In the genomic region with DNA sequence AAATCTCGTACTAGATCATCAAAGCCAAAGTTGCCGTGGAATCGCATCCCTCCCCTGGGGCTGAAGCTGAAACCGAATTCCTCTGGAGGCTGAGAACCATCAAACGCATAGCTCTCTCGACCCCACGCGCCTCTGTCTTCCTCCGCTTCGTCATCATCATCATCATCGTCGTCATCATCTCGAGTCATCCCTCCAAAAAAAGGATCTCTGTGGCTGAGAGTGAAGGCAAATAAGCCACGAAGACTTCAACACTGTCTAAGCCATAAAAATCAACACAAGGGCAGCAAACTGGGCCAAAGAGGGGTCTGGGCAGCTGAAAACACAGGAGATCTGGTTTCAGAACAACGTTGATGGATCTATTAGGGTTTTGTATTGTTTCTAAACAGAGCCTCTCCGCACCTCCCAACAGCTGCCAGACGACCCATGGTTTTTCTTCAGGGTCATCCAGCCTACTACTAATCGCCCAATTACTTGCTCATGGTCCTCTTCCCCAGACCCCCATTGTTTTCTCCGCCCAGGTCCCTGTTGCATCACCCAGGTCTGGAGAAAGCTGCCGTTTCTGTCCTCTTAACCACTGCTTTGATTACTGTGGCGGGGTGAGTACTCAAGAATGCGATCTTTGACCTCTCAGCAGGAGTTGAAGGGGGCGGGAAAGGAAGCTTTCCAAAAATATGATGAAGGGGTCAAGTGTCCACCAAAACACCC, we compare ENCODE assay signal across 8 mouse cellular contexts. TPM values are rescaled to one million over a fixed set of nuclear protein-coding genes. Genes with fewer than 3 reads are reported as not detected.
A peak's percentile ranks its signal among the peaks of the same experiment; 100 is the strongest.
DNase-seq lines count a peak whose midpoint lies in the region; ATAC-seq lines count a peak whose summit lies in the region.

No protein-coding gene starts in this region.

- no peaks in the 10 kb centered on the region for H3K27me3 ChIP-seq in heart, embryonic 11.5 days (ENCODE audit: control insufficient read depth, insufficient read depth, low read length)
- no peaks in the 10 kb centered on the region for H3K27me3 ChIP-seq in embryonic facial prominence, embryonic 13.5 days
- H3K27me3 ChIP-seq in hindbrain, embryonic 14.5 days (ENCODE audit: control insufficient read depth, insufficient read depth, low read length): no peaks in the 10 kb centered on the region
- no peaks in the 10 kb centered on the region for H3K27me3 ChIP-seq in limb, embryonic 10.5 days (ENCODE audit: low read depth, poor library complexity, severe bottlenecking)
- no peaks in the 10 kb centered on the region for H3K27me3 ChIP-seq in midbrain, embryonic 14.5 days (ENCODE audit: control insufficient read depth, insufficient read depth, low read length)

- H3K9me3 ChIP-seq in heart, embryonic 11.5 days (replicated peaks; ENCODE audit: control insufficient read depth, low read length): no peaks in the 10 kb centered on the region
- H3K9me3 ChIP-seq in embryonic facial prominence, embryonic 13.5 days: no peaks in the 10 kb centered on the region
- no peaks in the 10 kb centered on the region for H3K9me3 ChIP-seq in hindbrain, embryonic 14.5 days (ENCODE audit: control insufficient read depth, low read length)
- H3K9me3 ChIP-seq in limb, embryonic 10.5 days (replicated peaks): no peaks in the 10 kb centered on the region
- H3K9me3 ChIP-seq in midbrain, embryonic 14.5 days (ENCODE audit: control insufficient read depth, low read length): no peaks in the 10 kb centered on the region

- H3K4me2 ChIP-seq in heart, embryonic 11.5 days: peak overlapping the region; percentile 75
- H3K4me2 ChIP-seq in embryonic facial prominence, embryonic 13.5 days: peak overlapping the region; percentile 76
- peak overlapping the region; percentile 70 for H3K4me2 ChIP-seq in hindbrain, embryonic 14.5 days (replicated peaks)
- H3K4me2 ChIP-seq in midbrain, embryonic 14.5 days (ENCODE audit: low read length): peak overlapping the region; percentile 94

- peaks cover 5% of the 10 kb centered on the region; the same call in 1 of the 2 replicates for H3K4me1 ChIP-seq in heart, embryonic 11.5 days (ENCODE audit: control insufficient read depth, insufficient read depth, low read length)
- peaks cover 24% of the 10 kb centered on the region for H3K4me1 ChIP-seq in embryonic facial prominence, embryonic 13.5 days
- H3K4me1 ChIP-seq in hindbrain, embryonic 14.5 days (replicated peaks; ENCODE audit: control insufficient read depth, insufficient read depth, low read length): peaks cover 11% of the 10 kb centered on the region
- peaks cover 26% of the 10 kb centered on the region for H3K4me1 ChIP-seq in limb, embryonic 10.5 days
- H3K4me1 ChIP-seq in midbrain, embryonic 14.5 days (ENCODE audit: control insufficient read depth, insufficient read depth, low read length): peaks cover 8% of the 10 kb centered on the region

- DNase-seq in heart, postnatal 36 days: no peak
- peak; percentile 53 for DNase-seq in MN1 (ENCODE audit: low spot score)
- peak; percentile 27 for DNase-seq in hindbrain, embryonic 14.5 days (ENCODE audit: low spot score)
- DNase-seq in limb, embryonic 10.5 days (ENCODE audit: low spot score): peak; percentile 64
- DNase-seq in midbrain, embryonic 14.5 days: peak; percentile 29
- no peak for DNase-seq in adipocyte (ENCODE audit: low spot score)

- WGBS in heart, embryonic 11.5 days (ENCODE audit: insufficient replicate concordance): 16% methylated on average over 21 of the region's 23 CpGs
- 2% methylated on average over 23 of the region's 23 CpGs for WGBS in embryonic facial prominence, embryonic 13.5 days
- WGBS in hindbrain, embryonic 14.5 days: 13% methylated on average over 21 of the region's 23 CpGs
- WGBS in limb, embryonic 10.5 days: 11% methylated on average over 23 of the region's 23 CpGs
- WGBS in midbrain, embryonic 14.5 days: 13% methylated on average over 20 of the region's 23 CpGs

- H3K9ac ChIP-seq in heart, embryonic 11.5 days (ENCODE audit: low read depth, low read length): peak overlapping the region; percentile 87
- peak overlapping the region; percentile 90 for H3K9ac ChIP-seq in embryonic facial prominence, embryonic 13.5 days
- H3K9ac ChIP-seq in hindbrain, embryonic 14.5 days: peak overlapping the region; percentile 66
- H3K9ac ChIP-seq in midbrain, embryonic 14.5 days (replicated peaks; ENCODE audit: low read length): peak overlapping the region; percentile 80

- H3K27ac ChIP-seq in heart, embryonic 11.5 days (ENCODE audit: low read depth, low read length): peak overlapping the region; percentile 81
- peak overlapping the region; percentile 99 for H3K27ac ChIP-seq in embryonic facial prominence, embryonic 13.5 days
- peak overlapping the region; percentile 91 for H3K27ac ChIP-seq in hindbrain, embryonic 14.5 days
- peak overlapping the region; percentile 95 for H3K27ac ChIP-seq in limb, embryonic 10.5 days
- H3K27ac ChIP-seq in midbrain, embryonic 14.5 days (replicated peaks; ENCODE audit: low read depth, low read length): peak overlapping the region; percentile 43

- intact Hi-C loops in heart, postnatal 36 days (cut with DNase I): loop anchor here (2.0 to 5.0 kb wide), 2 partner anchors 31 to 54 kb away; partner anchors contain the start of genes 4933434E20Rik and Ubap2l

- peak overlapping the region; percentile 70 for H3K4me3 ChIP-seq in heart, embryonic 11.5 days (ENCODE audit: low read depth, low read length)
- peak overlapping the region; percentile 79 for H3K4me3 ChIP-seq in embryonic facial prominence, embryonic 13.5 days
- H3K4me3 ChIP-seq in hindbrain, embryonic 14.5 days (replicated peaks; ENCODE audit: low read length): peak overlapping the region; percentile 72
- peak overlapping the region; percentile 69 for H3K4me3 ChIP-seq in limb, embryonic 10.5 days
- peak overlapping the region; percentile 72 for H3K4me3 ChIP-seq in midbrain, embryonic 14.5 days (replicated peaks; ENCODE audit: low read depth, low read length)

- H3K36me3 ChIP-seq in heart, embryonic 11.5 days (ENCODE audit: control insufficient read depth, insufficient read depth, low read length): peaks cover 13% of the 10 kb centered on the region
- H3K36me3 ChIP-seq in embryonic facial prominence, embryonic 13.5 days: peaks cover 57% of the 10 kb centered on the region
- H3K36me3 ChIP-seq in hindbrain, embryonic 14.5 days (replicated peaks; ENCODE audit: control insufficient read depth, insufficient read depth): peaks cover 56% of the 10 kb centered on the region
- H3K36me3 ChIP-seq in limb, embryonic 10.5 days: peaks cover 72% of the 10 kb centered on the region
- peaks cover 51% of the 10 kb centered on the region for H3K36me3 ChIP-seq in midbrain, embryonic 14.5 days (ENCODE audit: control insufficient read depth, insufficient read depth, low read length)

- no peak; the same call in 1 of the 2 replicates for ATAC-seq in heart, embryonic 11.5 days (replicated peaks; ENCODE audit: insufficient number of reproducible peaks, low FRiP score, low TSS enrichment)
- peak; percentile 16 for ATAC-seq in embryonic facial prominence, embryonic 13.5 days (ENCODE audit: insufficient number of reproducible peaks, insufficient read depth, low FRiP score, low TSS enrichment, low read depth)
- peak; percentile 61 for ATAC-seq in hindbrain, embryonic 14.5 days (ENCODE audit: low FRiP score)
- 0 out of 2 replicates have a peak, but pooled peaks have one; percentile 43 for ATAC-seq in midbrain, embryonic 14.5 days (ENCODE audit: low FRiP score, low TSS enrichment)

RNA-seq across cellular contexts. Expression of gene Hax1, which starts 0.6 kb away (rescaled TPM):
- polyA plus RNA-seq in heart, embryonic 11.5 days (2014; fragmentation: Nextera tagmentation; extraction: Ambion mirVana): 91.0 and 101 TPM in 2 replicates
- total RNA-seq in heart, postnatal 36 days (2021): 10 to 100 TPM; 42.3 to 53.4 TPM
- polyA plus RNA-seq in embryonic facial prominence, embryonic 13.5 days (2015; fragmentation: Nextera tagmentation; extraction: Ambion mirVana): 169 and 173 TPM in 2 replicates
- polyA plus RNA-seq in hindbrain, embryonic 14.5 days (2014; fragmentation: Nextera tagmentation; extraction: Ambion mirVana): 105 and 108 TPM in 2 replicates
- polyA plus RNA-seq in limb, embryonic 10.5 days (2016; fragmentation: Nextera tagmentation; extraction: Ambion mirVana): 308 and 315 TPM in 2 replicates
- 111 and 114 TPM in 2 replicates for polyA plus RNA-seq in midbrain, embryonic 14.5 days (2014; fragmentation: Nextera tagmentation; extraction: Ambion mirVana)

RNA-seq across cellular contexts. Expression of gene Atp8b2, which starts 34.6 kb away (rescaled TPM):
- 11.2 and 13.8 TPM in 2 replicates for polyA plus RNA-seq in heart, embryonic 11.5 days (2014; fragmentation: Nextera tagmentation; extraction: Ambion mirVana)
- 10 to 100 TPM; 21.8 to 24.1 TPM for total RNA-seq in heart, postnatal 36 days (2021)
- polyA plus RNA-seq in embryonic facial prominence, embryonic 13.5 days (2015; fragmentation: Nextera tagmentation; extraction: Ambion mirVana): 16.8 and 17.8 TPM in 2 replicates
- 12.9 and 15.1 TPM in 2 replicates for polyA plus RNA-seq in hindbrain, embryonic 14.5 days (2014; fragmentation: Nextera tagmentation; extraction: Ambion mirVana)
- 16.0 and 18.3 TPM in 2 replicates for polyA plus RNA-seq in limb, embryonic 10.5 days (2016; fragmentation: Nextera tagmentation; extraction: Ambion mirVana)
- polyA plus RNA-seq in midbrain, embryonic 14.5 days (2014; fragmentation: Nextera tagmentation; extraction: Ambion mirVana): 13.6 and 14.7 TPM in 2 replicates

RNA-seq across cellular contexts. Expression of gene 4933434E20Rik, which starts 53.5 kb away (rescaled TPM):
- 158 and 165 TPM in 2 replicates for polyA plus RNA-seq in heart, embryonic 11.5 days (2014; fragmentation: Nextera tagmentation; extraction: Ambion mirVana)
- 10 to 100 TPM; 84.0 to 87.6 TPM for total RNA-seq in heart, postnatal 36 days (2021)
- 146 and 149 TPM in 2 replicates for polyA plus RNA-seq in embryonic facial prominence, embryonic 13.5 days (2015; fragmentation: Nextera tagmentation; extraction: Ambion mirVana)
- 200 and 225 TPM in 2 replicates for polyA plus RNA-seq in hindbrain, embryonic 14.5 days (2014; fragmentation: Nextera tagmentation; extraction: Ambion mirVana)
- 171 and 183 TPM in 2 replicates for polyA plus RNA-seq in limb, embryonic 10.5 days (2016; fragmentation: Nextera tagmentation; extraction: Ambion mirVana)
- 229 and 241 TPM in 2 replicates for polyA plus RNA-seq in midbrain, embryonic 14.5 days (2014; fragmentation: Nextera tagmentation; extraction: Ambion mirVana)

RNA-seq across cellular contexts. Expression of gene Ubap2l, which starts 54.5 kb away (rescaled TPM):
- polyA plus RNA-seq in heart, embryonic 11.5 days (2014; fragmentation: Nextera tagmentation; extraction: Ambion mirVana): 186 and 195 TPM in 2 replicates
- 100 to 1,000 TPM; 101 to 121 TPM for total RNA-seq in heart, postnatal 36 days (2021)
- 231 and 255 TPM in 2 replicates for polyA plus RNA-seq in embryonic facial prominence, embryonic 13.5 days (2015; fragmentation: Nextera tagmentation; extraction: Ambion mirVana)
- 140 and 148 TPM in 2 replicates for polyA plus RNA-seq in hindbrain, embryonic 14.5 days (2014; fragmentation: Nextera tagmentation; extraction: Ambion mirVana)
- 234 and 244 TPM in 2 replicates for polyA plus RNA-seq in limb, embryonic 10.5 days (2016; fragmentation: Nextera tagmentation; extraction: Ambion mirVana)
- 126 and 174 TPM in 2 replicates for polyA plus RNA-seq in midbrain, embryonic 14.5 days (2014; fragmentation: Nextera tagmentation; extraction: Ambion mirVana)

Comparison
In these comparisons a context has a peak if more than half of its experiments do, and no peak if none do; other contexts are left out.
1. H3K27ac ChIP-seq: peak in every context shown above with its lines; median percentile 99 in embryonic facial prominence, embryonic 13.5 days; 95 in limb, embryonic 10.5 days; 91 in hindbrain, embryonic 14.5 days; 81 in heart, embryonic 11.5 days; 43 in midbrain, embryonic 14.5 days.
2. DNase-seq: peak in MN1 (single experiment), hindbrain, embryonic 14.5 days (single experiment), limb, embryonic 10.5 days (single experiment) and midbrain, embryonic 14.5 days (single experiment); none in heart, postnatal 36 days (0 of 2) and adipocyte (single experiment).
3. Peak in every context shown above with its lines, with median percentiles within 50 percentile points of each other: H3K4me2 ChIP-seq, H3K4me3 ChIP-seq and H3K9ac ChIP-seq.